Mouse (Mus musculus) intestine, embryonic 14.5 days (tissue): Measurements from ENCODE around the gene Pparg. TPM values are rescaled to one million over a fixed set of nuclear protein-coding genes. Genes with fewer than 3 reads are reported as not detected.
A peak's percentile ranks its signal among the peaks of the same experiment; 100 is the strongest.

Experiments used
- ATAC-seq: fragments of 200-750 bp; cut with Nextera tagmentation; replicated peaks from 2 replicates; pipeline ENCODE4 v1.8.0; 2017; ENCODE audit warnings: low read depth, moderate number of reproducible peaks, moderate TSS enrichment, moderate library complexity; ENCODE audit not compliant: low FRiP score, low TSS enrichment
- DNase-seq: peaks from one replicate; pipeline ENCODE4 v3.0.0-alpha.2; 2018; ENCODE audit warnings: low spot score
- H3K27ac ChIP-seq: fragments of 300-500 bp; sonication (generic); 2 replicates; pipeline ENCODE4 v1.5.1; 2014; ENCODE audit warnings: low read depth, mild to moderate bottlenecking, control low read depth
- H3K27me3 ChIP-seq: fragments of 300-500 bp; sonication (generic); replicated peaks from 2 replicates; pipeline ENCODE4 v1.6.1; 2014; ENCODE audit warnings: low read length, control low read depth; ENCODE audit not compliant: control insufficient read depth, insufficient read depth
- H3K36me3 ChIP-seq: fragments of 300-500 bp; sonication (generic); 2 replicates; pipeline ENCODE4 v1.6.1; 2014; ENCODE audit warnings: low read length, control low read depth; ENCODE audit not compliant: control insufficient read depth, insufficient read depth
- H3K4me1 ChIP-seq: fragments of 300-500 bp; sonication (generic); replicated peaks from 2 replicates; pipeline ENCODE4 v1.6.1; 2014; ENCODE audit warnings: low read length, control low read depth, mixed read lengths; ENCODE audit not compliant: control insufficient read depth, insufficient read depth
- H3K4me2 ChIP-seq: fragments of 300-500 bp; sonication (generic); 2 replicates; pipeline ENCODE4 v1.6.1; 2014; ENCODE audit warnings: low read length
- H3K4me3 ChIP-seq: fragments of 300-500 bp; sonication (generic); 2 replicates; pipeline ENCODE4 v1.5.1; 2014; ENCODE audit warnings: low read depth, low read length, control low read depth, mixed read lengths
- H3K9ac ChIP-seq: fragments of 300-500 bp; sonication (generic); 2 replicates; pipeline ENCODE4 v1.6.1; 2014; ENCODE audit warnings: mild to moderate bottlenecking, low read length
- H3K9me3 ChIP-seq: fragments of 300-500 bp; sonication (generic); 2 replicates; pipeline ENCODE4 v1.6.1; 2016; ENCODE audit warnings: low read length, control low read depth; ENCODE audit not compliant: control insufficient read depth
- WGBS: fragments of 180-500 bp; shearing (Covaris S2); extraction: QIAGEN DNeasy Blood & Tissue Kit; methylation state at CpG from one replicate; pipeline ENCODE4 v1.1.7; 2014; 5-methylcytosine and 5-hydroxymethylcytosine counted together
- polyA plus RNA-seq: library from polyadenylated mRNA; unstranded; fragments of >200 nt; fragmentation: Nextera tagmentation; extraction: Ambion mirVana; gene quantifications from 2 replicates; pipeline ENCODE4 v1.2.1, GENCODE M21; 2014

Gene Pparg
- polyA plus RNA-seq, 1 experiment from 2014 or later: 13.6 TPM

DNA sequence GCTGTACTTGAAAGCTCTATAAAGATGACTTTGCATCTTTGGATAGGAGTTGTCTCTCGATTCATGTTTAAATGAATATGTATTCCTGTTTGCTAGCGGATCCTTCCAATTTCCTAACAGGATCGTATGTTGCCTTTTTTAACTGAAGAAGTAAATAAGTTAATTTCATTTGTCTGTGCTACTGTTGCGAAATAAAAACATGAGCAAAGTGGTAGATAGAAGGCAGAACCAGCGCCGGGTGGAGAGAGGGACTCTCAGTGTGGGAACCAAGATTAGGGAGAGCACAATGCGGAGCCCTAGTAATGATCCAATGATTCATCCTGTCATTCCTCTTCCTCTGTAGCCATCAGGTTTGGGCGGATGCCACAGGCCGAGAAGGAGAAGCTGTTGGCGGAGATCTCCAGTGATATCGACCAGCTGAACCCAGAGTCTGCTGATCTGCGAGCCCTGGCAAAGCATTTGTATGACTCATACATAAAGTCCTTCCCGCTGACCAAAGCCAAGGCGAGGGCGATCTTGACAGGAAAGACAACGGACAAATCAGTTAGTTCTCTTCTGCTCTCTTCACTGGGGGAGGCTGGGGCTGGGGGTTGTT is 102.1 kb downstream of the Pparg start:
- Histone ChIP-seq H3K27ac (peak overlapping the region; percentile 19; the same call in 1 of the 2 replicates), H3K36me3 (no peaks in the 10 kb centered on the region), H3K9ac (no peak overlapping the region), H3K27me3 (no peaks in the 10 kb centered on the region), H3K4me3 (no peak overlapping the region), H3K4me2 (no peak overlapping the region), H3K9me3 (no peaks in the 10 kb centered on the region), H3K4me1 (peaks cover 8% of the 10 kb centered on the region)
- peak; percentile 61 for DNase-seq
- 51% methylated on average over 16 of the region's 16 CpGs for WGBS
- no peak; the same call in 1 of the 2 replicates for ATAC-seq

- no peaks in the 10 kb centered on the region for H3K9me3 ChIP-seq
- no peaks in the 10 kb centered on the region for H3K36me3 ChIP-seq
- no peak; the same call in 1 of the 2 replicates for ATAC-seq
- no peak overlapping the region for H3K4me2 ChIP-seq
- H3K4me1 ChIP-seq: peaks cover 8% of the 10 kb centered on the region
- H3K27ac ChIP-seq: peak overlapping the region; percentile 19; the same call in 1 of the 2 replicates
- peak; percentile 45 for DNase-seq
- H3K27me3 ChIP-seq: no peaks in the 10 kb centered on the region
- 36% methylated on average over 2 of the region's 2 CpGs for WGBS
- H3K4me3 ChIP-seq: no peak overlapping the region
- no peak overlapping the region for H3K9ac ChIP-seq
Measured at GRCm38 (mm10) chr6:115463338-115463737, 102.6 kb downstream of the Pparg start.

- Histone ChIP-seq H3K4me1 (peaks cover 8% of the 10 kb centered on the region), H3K4me2 (no peak overlapping the region), H3K36me3 (no peaks in the 10 kb centered on the region), H3K27ac (no peak overlapping the region), H3K9me3 (no peaks in the 10 kb centered on the region), H3K9ac (no peak overlapping the region), H3K4me3 (no peak overlapping the region), H3K27me3 (no peaks in the 10 kb centered on the region)
- 45% methylated on average over 3 of the region's 3 CpGs for WGBS
- DNase-seq: peak; percentile 41
- no peak for ATAC-seq
Measured at GRCm38 (mm10) chr6:115464661-115465060, 103.9 kb downstream of the Pparg start.

DNA sequence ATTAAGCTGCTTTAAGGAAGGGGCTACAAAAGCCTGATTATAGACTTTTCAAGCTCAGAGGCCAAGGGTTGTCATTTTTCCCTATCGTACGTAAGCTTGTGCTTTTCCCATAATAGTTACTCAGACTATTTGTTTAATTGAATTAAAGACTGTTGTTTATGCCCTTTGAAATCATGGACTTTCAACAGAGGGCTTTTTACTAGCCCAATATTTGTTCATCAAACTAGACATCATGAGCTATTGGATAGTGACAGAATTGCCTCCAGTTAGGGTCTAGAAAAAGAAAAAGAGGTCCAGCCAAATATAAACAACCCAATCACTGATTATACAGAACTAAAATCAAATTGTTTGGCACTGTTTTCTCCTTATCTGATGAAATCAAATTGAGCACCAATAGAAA is 104.7 kb downstream of the Pparg start:
- Histone ChIP-seq H3K4me2 (no peak overlapping the region), H3K4me3 (no peak overlapping the region), H3K27ac (no peak overlapping the region), H3K4me1 (peaks cover 8% of the 10 kb centered on the region), H3K36me3 (no peaks in the 10 kb centered on the region), H3K9me3 (no peaks in the 10 kb centered on the region), H3K27me3 (no peaks in the 10 kb centered on the region), H3K9ac (no peak overlapping the region)
- 71% methylated on average over 2 of the region's 2 CpGs for WGBS
- DNase-seq (peak; percentile 3), ATAC-seq (no peak)

- ATAC-seq: no peak
- Histone ChIP-seq H3K36me3 (no peaks in the 10 kb centered on the region), H3K9me3 (no peaks in the 10 kb centered on the region), H3K4me2 (no peak overlapping the region), H3K27ac (no peak overlapping the region), H3K4me3 (no peak overlapping the region), H3K27me3 (no peaks in the 10 kb centered on the region), H3K4me1 (peaks cover 8% of the 10 kb centered on the region), H3K9ac (no peak overlapping the region)
- peak; percentile 49 for DNase-seq
- 30% methylated on average over 4 of the region's 4 CpGs for WGBS
Measured at GRCm38 (mm10) chr6:115465876-115466275, 105.1 kb downstream of the Pparg start.

GRCm38 (mm10) chr6:115466601-115467000 is 105.8 kb downstream of the Pparg start:
- peak; percentile 9 for DNase-seq
- Histone ChIP-seq H3K36me3 (no peaks in the 10 kb centered on the region), H3K4me1 (peaks cover 8% of the 10 kb centered on the region), H3K27ac (no peak overlapping the region), H3K4me3 (no peak overlapping the region), H3K9ac (no peak overlapping the region), H3K4me2 (no peak overlapping the region), H3K27me3 (no peaks in the 10 kb centered on the region), H3K9me3 (no peaks in the 10 kb centered on the region)
- WGBS: 51% methylated on average over 3 of the region's 3 CpGs
- ATAC-seq: no peak

DNA sequence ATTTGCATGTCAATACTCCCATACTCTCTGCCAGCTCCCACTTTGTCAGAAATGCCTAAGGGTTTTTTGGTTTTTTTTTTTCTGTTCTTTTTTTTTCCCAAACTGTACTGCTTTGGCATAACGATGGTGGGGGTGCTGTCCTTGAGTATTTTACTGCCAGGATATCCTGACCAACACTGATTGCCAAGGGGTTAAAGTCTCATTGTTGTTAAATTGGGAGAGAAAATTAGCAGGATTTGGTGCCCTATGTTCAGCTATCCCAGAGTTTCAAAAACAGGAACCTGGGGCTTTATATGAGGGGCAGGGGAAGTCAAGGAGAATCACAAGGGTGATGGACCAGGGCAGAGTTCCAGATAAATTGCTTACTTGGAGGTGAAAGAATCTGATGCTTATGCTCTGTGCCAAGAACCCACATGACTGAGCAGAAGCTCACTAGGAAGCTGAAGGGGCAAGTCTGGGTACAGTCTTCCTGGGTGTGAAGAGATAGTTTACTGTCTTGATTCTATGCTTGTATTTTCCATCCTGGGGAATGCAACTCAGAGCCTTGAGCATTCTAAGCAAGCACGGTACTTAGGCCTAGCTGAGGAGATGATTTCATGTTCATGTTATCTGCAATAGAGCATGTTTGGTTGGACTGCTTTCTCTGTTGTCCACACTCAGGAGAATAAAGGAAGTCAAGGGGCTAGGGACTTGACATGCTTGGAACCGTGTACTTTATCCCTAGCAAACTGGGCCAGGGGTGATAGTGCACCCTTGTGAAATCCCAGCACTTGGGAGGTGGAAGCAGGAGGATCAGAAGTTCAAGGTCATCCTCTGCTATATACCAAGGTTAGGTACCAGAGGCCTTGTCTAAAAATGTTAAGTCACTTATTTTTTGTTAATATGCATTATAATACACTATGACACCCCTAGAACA is 109.2 kb downstream of the Pparg start:
- DNase-seq: peak; percentile 32
- H3K27ac ChIP-seq: no peak overlapping the region
- no peak overlapping the region for H3K4me2 ChIP-seq
- no peak overlapping the region for H3K9ac ChIP-seq
- no peak for ATAC-seq
- H3K9me3 ChIP-seq: no peaks in the 10 kb centered on the region
- H3K27me3 ChIP-seq: no peaks in the 10 kb centered on the region
- H3K4me3 ChIP-seq: no peak overlapping the region
- H3K36me3 ChIP-seq: no peaks in the 10 kb centered on the region
- WGBS: 71% methylated on average over 3 of the region's 3 CpGs
- H3K4me1 ChIP-seq: peaks cover 8% of the 10 kb centered on the region

- Histone ChIP-seq H3K36me3 (no peaks in the 10 kb centered on the region), H3K4me1 (0 out of 2 replicates have a peak, but pooled peaks cover 2% of the 10 kb centered on the region), H3K4me2 (no peak overlapping the region), H3K9me3 (no peaks in the 10 kb centered on the region), H3K9ac (no peak overlapping the region), H3K27ac (no peak overlapping the region), H3K27me3 (no peaks in the 10 kb centered on the region), H3K4me3 (no peak overlapping the region)
- DNase-seq (no peak), ATAC-seq (no peak)
Measured at GRCm38 (mm10) chr6:115471956-115472355, 111.2 kb downstream of the Pparg start.
